Mouse (Mus musculus): ENCODE data around the gene Dlg4.

- TF ChIP-seq CTCF (conservative IDR thresholded peaks at IDR 0.05; ENCODE audit: insufficient read depth, insufficient read length, low read depth, low read length) (no peak), POLR2A (IDR thresholded peaks at IDR 0.05; ENCODE audit: low read depth, low read length) (no peak)
Measured at GRCm38 (mm10) chr11:70010033-70010432, 6.7 kb upstream of the Dlg4 start.
